ENCODE assay signal across 9 mouse cellular contexts in genomic region chr7:144941242-144941831, GRCm38 (mm10). TPM values are rescaled to one million over a fixed set of nuclear protein-coding genes. Genes with fewer than 3 reads are reported as not detected.
A peak's percentile ranks its signal among the peaks of the same experiment; 100 is the strongest.
DNase-seq lines count a peak whose midpoint lies in the region; TF ChIP-seq lines count a peak whose summit lies in the region.
"Had no signal": no experiment of that assay in that cellular context is flagged by ENCODE, and none has a peak within 500 bp of the region (broad histone marks: within the 10 kb centered on the region; RNA-seq: fewer than 3 reads in every experiment).

No protein-coding gene starts in this region.

- no peaks in the 10 kb centered on the region for H3K9me3 ChIP-seq in hindbrain, embryonic 10.5 days

- peaks cover 30% of the 10 kb centered on the region for H3K79me2 ChIP-seq in macrophage (ENCODE audit: inconsistent target)

- peak overlapping the region; percentile 97 for H3K27ac ChIP-seq in hindbrain, embryonic 10.5 days
- H3K27ac ChIP-seq in macrophage: peak overlapping the region; percentile 85

- peaks cover 21% of the 10 kb centered on the region for H3K27me3 ChIP-seq in hindbrain, embryonic 10.5 days (ENCODE audit: insufficient read depth, poor library complexity, severe bottlenecking)

- H3K36me3 ChIP-seq in hindbrain, embryonic 10.5 days: peaks cover 17% of the 10 kb centered on the region
- H3K36me3 ChIP-seq in macrophage (ENCODE audit: inconsistent target): peaks cover 6% of the 10 kb centered on the region; the same call in 1 of the 2 replicates

- intact Hi-C loops in left cerebral cortex, postnatal 10 days (cut with DNase I): no loop called here

- H3K4me1 ChIP-seq in hindbrain, embryonic 10.5 days (replicated peaks): peaks cover 69% of the 10 kb centered on the region

- peak overlapping the region; percentile 86 for H3K4me3 ChIP-seq in hindbrain, embryonic 10.5 days
- H3K4me3 ChIP-seq in macrophage (ENCODE audit: inconsistent target): peak overlapping the region; percentile 39

- under 1% methylated on average over 39 of the region's 39 CpGs for WGBS in hindbrain, embryonic 10.5 days
- under 1% methylated on average over 39 of the region's 39 CpGs for WGBS in macrophage (ENCODE audit: missing documents)

- TF ChIP-seq CTCF in brain, embryonic 14.5 days (IDR thresholded peaks at IDR 0.05; ENCODE audit: borderline replicate concordance, extremely low read depth, insufficient read depth, insufficient read length): no peak

- DNase-seq in MN1 (ENCODE audit: low spot score): peak; percentile 95
- DNase-seq in brain, embryonic 14.5 days (ENCODE audit: low read depth): peak; percentile 95
- DNase-seq in frontal cortex, postnatal 14 days (ENCODE audit: low spot score in 2 of 2): peak; percentile 75 to 83
- DNase-seq in hindbrain, embryonic 10.5 days (ENCODE audit: low spot score): peak; percentile 96
- DNase-seq in left cerebral cortex, postnatal 10 days (ENCODE audit: extremely low spot score in 1 of 2, low spot score in 2 of 2): peak; percentile 88 to 94
- peak; percentile 92 to 93 for DNase-seq in right cerebral cortex, postnatal 10 days (ENCODE audit: low spot score in 2 of 2)
- DNase-seq in urinary bladder, postnatal 4 days (ENCODE audit: low spot score in 2 of 2): peak; percentile 81 to 87

- TF ChIP-seq POLR2A in brain, embryonic 14.5 days (IDR thresholded peaks at IDR 0.05; ENCODE audit: borderline replicate concordance, extremely low read depth, insufficient read depth, insufficient read length, poor library complexity, severe bottlenecking): peak; percentile 16; the same call in 1 of the 2 replicates

RNA-seq across cellular contexts. Expression of gene Ccnd1, which starts 1.6 kb away (rescaled TPM):
- 46.2 and 55.4 TPM in 2 replicates for polyA plus RNA-seq in brain, embryonic 14.5 days (2012; rRNA removed)
- polyA plus RNA-seq in hindbrain, embryonic 10.5 days (2016; fragmentation: Nextera tagmentation; extraction: Ambion mirVana): 166 and 220 TPM in 2 replicates
- 10 to 100 TPM; 28.1 to 37.0 TPM for total RNA-seq in left cerebral cortex, postnatal 10 days (2021)
- total RNA-seq in macrophage (2018; cell fraction: chromatin; rRNA removed): 10 to 100 TPM in 9 of 26 experiments, 1 to 10 TPM in 17; 1.3 to 29.5 (median 7.4) TPM
- 10 to 100 TPM; 24.9 to 56.2 (median 42.8) TPM for total RNA-seq in macrophage (2018; cell fraction: cytosol; rRNA removed)
- 100 to 1,000 TPM in 2 of 26 experiments, 10 to 100 TPM in 18, 1 to 10 TPM in 6; 7.7 to 243 (median 23.2) TPM for total RNA-seq in macrophage (2018; cell fraction: nucleus; rRNA removed)
- 17.6 to 482 TPM (median 57.2 TPM) in 3 replicates for polyA plus RNA-seq in macrophage (2018)

RNA-seq across cellular contexts. Expression of gene LTO1, which starts 26.4 kb away (rescaled TPM):
- 40.7 and 42.2 TPM in 2 replicates for polyA plus RNA-seq in brain, embryonic 14.5 days (2012; rRNA removed)
- 30.5 and 33.0 TPM in 2 replicates for polyA plus RNA-seq in hindbrain, embryonic 10.5 days (2016; fragmentation: Nextera tagmentation; extraction: Ambion mirVana)
- 10 to 100 TPM; 25.0 to 28.4 TPM for total RNA-seq in left cerebral cortex, postnatal 10 days (2021)
- 100 to 1,000 TPM in 6 of 26 experiments, 10 to 100 TPM in 20; 28.8 to 118 (median 75.9) TPM for total RNA-seq in macrophage (2018; cell fraction: chromatin; rRNA removed)
- 10 to 100 TPM; 12.2 to 33.4 (median 25.6) TPM for total RNA-seq in macrophage (2018; cell fraction: cytosol; rRNA removed)
- total RNA-seq in macrophage (2018; cell fraction: nucleus; rRNA removed): 10 to 100 TPM; 23.5 to 71.9 (median 45.9) TPM
- polyA plus RNA-seq in macrophage (2018): 35.0 to 45.0 TPM (median 40.9 TPM) in 3 replicates

RNA-seq across cellular contexts. Expression of gene Fgf15, which starts 45.0 kb away (rescaled TPM):
- polyA plus RNA-seq in brain, embryonic 14.5 days (2012; rRNA removed): 24.6 and 28.4 TPM in 2 replicates
- polyA plus RNA-seq in hindbrain, embryonic 10.5 days (2016; fragmentation: Nextera tagmentation; extraction: Ambion mirVana): 43.4 and 55.3 TPM in 2 replicates
- total RNA-seq in left cerebral cortex, postnatal 10 days (2021): not detected
- total RNA-seq in macrophage (2018; cell fraction: chromatin; rRNA removed): not detected
- not detected for total RNA-seq in macrophage (2018; cell fraction: cytosol; rRNA removed)
- not detected for total RNA-seq in macrophage (2018; cell fraction: nucleus; rRNA removed)
- polyA plus RNA-seq in macrophage (2018): not detected in 3 replicates
- total RNA-seq: layer of hippocampus, adult 18-20 months had no signal

Comparison
In these comparisons a context has a peak if more than half of its experiments do, and no peak if none do; other contexts are left out.
1. Peak in every context shown above with its lines: DNase-seq, H3K4me3 ChIP-seq and H3K27ac ChIP-seq.
2. RNA of gene Fgf15, which starts 45.0 kb away (polyA plus RNA-seq): 43.4 to 55.3 TPM in hindbrain, embryonic 10.5 days and 24.6 to 28.4 TPM in brain, embryonic 14.5 days; not detected in macrophage; every median in the first group is over 10 times any median in the second.